Mouse (Mus musculus) heart, adult 8-10 months (tissue): Measurements from ENCODE around the gene Slc7a9. TPM values are rescaled to one million over a fixed set of nuclear protein-coding genes. Genes with fewer than 3 reads are reported as not detected.

Source experiments
- DNase-seq: peaks from one replicate; pipeline ENCODE4 v3.0.0; 2022; ENCODE audit warnings: low spot score
- total RNA-seq, 4 experiments: library from RNA; stranded (reverse); gene quantifications; 2 replicates each; pipeline ENCODE4 v1.2.4; 2022

The Slc7a9 gene
- total RNA-seq: not detected

DNA sequence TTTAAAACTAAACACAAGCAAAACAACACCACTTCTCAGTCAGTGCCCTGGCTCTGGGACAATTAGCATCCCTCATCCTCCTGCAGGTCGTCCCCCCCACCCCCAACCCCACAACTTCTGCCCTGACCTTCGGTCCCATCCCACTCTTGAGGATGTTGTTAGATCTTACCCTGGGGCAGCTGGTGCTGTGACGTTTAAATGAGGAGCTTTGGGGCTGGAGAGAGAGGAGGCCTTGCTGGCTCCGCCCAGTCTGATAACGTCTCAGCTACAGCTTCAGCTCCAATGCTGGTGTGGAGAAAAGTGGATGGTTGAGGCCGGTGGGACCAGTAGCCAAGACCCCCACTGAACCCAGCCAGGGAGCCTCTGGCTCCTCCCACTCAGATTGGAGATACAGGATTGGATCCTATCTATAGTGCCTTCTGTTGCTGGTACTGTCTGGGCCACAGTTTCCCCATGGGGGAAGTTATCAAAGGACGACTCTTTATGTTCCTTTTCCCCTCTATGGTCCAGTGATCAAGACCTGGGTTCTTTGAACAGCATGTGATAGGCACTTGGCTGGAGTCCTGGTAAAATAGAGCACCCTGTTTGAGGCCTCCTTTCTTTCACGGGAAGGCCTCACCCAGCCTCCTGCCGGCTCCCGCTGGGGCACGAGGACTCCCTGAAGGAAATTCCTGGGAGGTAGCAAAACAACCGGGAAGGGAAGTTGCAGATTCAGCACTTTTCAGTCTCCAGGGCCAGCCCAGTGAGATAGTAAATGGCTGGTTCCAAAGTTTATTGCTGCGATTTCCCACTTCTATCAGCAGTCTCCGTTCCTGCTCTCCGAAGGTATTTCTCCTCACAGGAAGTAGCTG is at the start of gene Slc7a9:
Gene Slc7a9 (plus strand): TSS at position 801 of the 851 bp plus-strand sequence.
- DNase-seq: no peak

DNA sequence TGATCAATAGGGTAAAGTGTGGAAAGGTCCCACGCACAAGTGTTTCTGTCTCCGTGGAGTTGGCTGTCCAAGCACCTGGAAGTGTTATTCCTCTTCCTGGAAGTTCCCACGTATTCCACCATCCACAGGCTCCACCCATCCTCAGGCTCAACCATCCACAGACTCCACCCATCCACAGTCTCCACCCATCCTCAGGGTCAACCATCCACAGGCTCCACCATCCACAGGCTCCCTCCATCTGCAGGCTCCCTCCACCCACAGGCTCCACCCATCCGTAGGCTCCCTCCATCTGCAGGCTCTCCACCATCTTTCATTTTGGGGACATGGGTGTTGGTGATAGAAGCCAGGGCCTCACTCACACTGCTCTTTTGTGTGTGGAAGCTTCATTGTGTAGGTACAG is 47.4 kb upstream of the Slc7a9 start:
- DNase-seq: no peak

DNA sequence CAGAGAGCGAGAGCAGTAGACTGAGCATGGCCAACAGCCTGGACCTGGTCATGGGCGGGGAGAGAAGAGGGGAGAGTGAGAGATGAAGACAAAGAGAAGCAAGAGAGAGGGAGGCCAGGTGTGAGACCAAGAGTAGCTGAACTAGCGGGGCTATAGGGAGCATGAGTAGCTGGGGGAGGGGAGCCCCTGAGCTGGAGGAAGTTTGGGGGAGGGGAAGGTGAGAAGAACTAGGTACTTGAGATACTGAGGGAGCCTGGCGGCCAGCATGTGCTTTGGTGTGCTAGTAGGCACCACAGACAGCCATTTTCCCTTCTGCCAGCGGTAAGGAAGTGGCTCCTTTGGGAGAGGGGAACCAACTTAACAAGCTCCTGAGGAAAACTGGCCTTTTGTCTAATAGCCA is 33.4 kb upstream of the Slc7a9 start:
- no peak for DNase-seq

DNA sequence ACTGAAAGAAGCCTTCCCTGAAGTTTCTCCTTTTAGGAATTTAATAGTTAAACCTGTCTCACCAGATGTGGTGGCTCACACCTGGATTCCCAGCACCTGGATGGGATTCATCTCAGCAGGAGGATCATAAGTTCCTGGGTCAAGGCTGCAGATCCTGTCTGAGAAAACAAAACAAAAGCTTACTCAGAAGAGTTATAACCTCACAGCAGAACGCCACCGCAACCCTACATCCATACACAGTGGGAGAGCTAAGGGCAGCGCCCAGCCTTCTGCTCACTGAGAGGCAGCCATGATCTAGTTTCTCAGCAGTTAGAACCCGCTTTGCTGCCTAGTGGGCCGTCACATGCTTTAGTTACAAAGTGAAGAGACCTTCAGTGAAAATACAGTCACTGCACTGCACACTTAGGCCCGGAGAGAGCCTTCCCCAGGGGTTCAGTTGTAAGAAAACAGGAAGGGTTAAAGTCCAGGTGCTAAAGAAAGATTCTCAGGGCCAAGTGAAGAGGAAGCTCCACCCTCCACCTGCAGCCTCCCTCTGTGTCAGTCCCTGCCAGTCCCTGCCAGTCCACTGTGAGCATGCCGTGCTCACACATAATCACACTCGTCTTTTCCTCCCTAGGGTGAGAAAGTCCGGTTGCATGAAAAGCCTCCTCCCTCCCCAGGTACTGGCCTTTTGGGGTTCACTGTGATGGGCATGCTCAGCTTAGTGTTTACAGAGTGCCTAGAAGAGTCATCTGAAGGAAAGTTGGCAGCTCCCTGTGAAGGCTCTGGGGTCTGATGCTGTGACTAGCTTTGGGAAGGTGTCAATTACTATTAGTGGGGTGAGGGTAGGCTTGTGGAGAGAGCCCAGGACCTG is 32.6 kb upstream of the Slc7a9 start:
- no peak for DNase-seq

DNA sequence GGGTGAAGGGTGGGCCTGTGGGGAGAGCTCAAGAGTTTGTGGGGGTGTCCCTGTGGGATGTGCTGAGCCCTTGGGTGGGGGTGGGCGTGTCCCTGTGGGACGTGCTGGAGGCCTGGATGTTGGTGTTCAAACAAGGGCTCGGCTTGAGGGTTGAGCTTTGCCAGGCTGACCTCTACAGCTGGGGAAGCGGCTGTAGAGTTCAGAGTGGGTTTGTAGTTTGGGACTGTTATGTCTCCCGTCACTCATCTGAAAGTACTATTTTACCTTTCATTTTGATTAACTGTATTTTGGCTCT is 32.0 kb upstream of the Slc7a9 start:
- no peak for DNase-seq

DNA sequence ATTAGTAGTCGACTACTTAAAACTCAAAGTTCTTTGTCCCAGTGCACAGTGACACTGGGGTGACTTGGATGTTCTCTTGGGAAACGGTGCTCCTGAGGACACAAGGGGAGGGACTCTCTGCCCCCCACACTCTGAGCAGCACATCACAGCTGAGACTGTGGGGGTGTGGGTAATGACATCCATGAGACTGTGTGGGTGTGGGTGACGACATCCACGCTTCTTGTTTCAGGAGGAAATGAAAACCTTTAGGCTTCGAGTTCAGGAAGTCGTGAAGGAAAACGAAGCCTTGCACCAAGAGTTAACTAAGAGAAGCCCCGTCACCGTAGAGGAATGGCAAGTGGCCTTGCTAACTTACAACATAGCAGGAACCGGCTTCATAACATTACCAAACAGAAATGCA is 25.5 kb upstream of the Slc7a9 start:
- DNase-seq: no peak

DNA sequence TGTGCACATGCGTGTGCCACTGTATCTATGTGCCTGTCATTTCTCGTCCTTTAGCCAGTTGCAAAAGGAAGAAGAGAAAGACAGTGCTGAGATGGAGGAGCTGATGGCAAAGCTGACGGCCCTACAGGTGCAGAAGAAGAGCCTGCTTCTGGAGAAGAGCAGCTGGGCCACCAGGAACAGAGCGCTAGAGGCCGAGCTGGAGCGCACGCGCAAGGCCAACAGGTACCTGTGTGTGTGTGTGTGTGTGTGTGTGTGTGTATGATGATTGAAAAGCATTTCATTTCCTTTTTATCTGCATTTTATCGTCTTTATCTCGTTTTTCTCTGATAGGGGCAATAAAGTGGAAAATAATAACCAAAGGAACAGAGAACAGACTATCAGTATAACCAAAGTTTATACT is 20.4 kb upstream of the Slc7a9 start:
- DNase-seq: no peak

DNA sequence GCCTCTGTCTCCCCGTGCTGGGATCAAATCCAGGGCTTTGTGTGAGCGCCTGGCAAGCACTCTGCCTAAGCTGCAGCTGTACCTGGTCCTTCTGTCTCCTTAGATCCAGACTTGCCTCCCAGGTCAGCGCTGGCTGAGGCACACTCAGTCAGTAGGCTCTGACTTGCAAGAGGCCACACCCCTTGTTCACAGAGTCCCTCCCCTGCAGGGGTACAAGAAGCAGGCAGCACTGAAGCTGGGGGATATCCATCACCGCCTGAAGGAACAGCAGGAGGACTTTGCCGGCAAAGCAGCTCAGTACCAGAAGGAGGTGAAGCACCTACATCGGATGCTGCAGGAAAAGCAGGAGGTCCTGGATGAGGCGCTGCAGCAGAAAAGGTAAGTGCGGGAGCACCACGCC is 13.3 kb upstream of the Slc7a9 start:
- DNase-seq: no peak

DNA sequence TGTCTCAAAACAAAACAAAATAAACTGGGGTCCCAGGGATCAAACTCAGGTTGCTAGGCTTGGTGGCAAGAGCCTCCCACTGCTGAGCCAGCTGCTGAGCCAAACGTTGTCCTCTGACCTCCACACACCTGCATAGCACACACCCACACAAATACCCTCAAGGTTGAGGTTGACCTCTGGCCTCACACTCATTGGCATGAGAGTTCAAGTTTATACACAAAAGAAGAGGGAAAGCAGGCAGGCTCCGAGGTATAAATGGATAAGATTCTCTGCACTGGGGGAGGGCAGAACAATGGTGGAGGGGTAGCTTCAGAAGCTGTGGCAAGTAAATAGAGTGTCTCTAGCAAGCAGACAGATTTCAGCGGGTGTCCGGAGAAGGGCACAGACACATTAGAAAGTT is 1.1 kb upstream of the Slc7a9 start:
- no peak for DNase-seq

DNA sequence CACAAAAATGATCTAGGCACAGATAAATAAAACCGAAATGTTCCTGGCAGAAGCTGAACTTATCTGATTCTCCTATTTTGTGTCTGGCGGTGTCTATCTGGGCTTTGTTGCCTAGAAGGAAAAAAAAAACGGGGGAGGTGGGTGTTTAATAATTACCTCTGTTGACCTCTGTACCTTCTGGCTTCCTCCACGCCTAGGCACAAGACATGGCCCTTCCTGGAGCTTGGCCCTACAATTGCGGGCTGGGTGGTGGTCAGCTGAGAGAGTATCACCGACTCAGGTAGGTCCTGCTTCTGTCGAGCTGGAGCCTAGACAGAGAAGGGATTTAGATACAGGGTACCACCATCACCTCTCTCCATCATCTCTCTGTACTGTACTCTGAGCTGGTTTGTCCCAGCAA is 271 bp downstream of the Slc7a9 start:
- no peak for DNase-seq

DNA sequence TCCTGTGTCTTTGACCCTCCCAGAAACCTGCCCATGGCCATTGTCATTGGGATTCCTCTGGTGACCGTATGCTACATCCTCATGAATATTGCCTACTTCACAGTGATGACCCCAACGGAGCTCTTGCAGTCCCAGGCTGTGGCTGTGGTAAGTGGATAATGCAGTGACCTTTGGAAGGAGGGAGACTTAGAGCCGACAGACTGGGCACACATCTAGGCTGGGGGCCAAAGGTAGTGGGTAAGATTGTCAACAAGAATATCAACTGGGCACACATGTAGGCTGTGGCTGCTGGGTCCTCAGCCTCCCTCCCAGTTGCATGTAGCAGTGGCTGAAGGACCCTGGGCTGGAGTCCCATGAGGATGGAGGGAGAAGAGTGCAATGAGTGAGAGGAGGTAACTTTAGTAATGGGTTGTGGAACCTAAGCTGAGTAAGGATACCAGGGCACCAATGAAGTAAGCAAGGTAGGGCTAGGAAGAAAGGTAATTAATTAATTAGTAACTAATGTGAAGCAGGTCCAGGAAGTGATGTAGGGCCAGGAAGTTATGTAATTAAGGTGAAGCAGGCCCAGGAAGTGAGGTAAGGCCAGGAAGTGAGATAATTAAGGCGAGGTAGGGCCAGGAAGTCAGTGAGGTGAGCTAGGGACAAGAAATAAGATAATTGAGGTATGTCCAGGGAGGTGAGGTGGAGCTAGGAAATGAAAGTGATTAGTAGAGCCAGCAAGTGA is 7.7 kb downstream of the Slc7a9 start:
- no peak for DNase-seq

DNA sequence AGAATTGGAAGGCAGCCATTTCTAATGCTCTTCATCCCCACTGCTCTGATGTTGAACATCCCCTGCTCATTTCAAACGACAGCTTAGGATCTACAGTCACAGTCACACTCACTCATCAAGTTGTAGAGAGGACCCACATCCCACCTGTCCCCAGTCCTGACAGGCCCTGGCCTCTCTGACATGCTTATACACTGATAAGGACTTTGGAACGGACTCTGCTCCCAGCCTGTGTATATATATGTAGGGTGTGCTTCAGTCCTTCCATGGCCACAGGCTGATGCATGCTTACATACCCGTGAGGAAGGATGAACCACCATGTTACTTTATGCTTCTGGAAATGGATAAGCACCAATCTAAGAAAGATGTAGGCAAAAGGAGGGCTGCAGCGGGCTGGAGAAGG is 12.4 kb downstream of the Slc7a9 start:
- no peak for DNase-seq

DNA sequence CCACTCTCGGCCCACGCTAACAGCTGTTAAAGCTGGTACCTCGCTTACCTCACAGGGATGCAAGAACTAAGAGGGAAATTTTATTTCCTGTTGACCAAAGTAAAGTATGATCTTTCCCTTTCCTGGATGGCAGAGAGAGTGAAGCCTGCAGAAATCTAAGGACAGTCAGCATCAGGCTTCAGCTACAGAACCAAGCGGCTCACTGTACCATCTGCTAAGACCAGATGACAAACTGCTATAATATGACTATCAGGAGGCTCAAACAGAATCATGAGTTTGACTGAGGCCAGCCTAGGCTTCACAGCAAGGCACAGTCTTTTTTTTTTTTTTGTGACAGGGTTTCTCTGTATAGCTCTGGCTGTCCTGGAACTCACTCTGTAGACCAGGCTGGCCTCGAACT is 16.4 kb downstream of the Slc7a9 start:
- DNase-seq: no peak

DNA sequence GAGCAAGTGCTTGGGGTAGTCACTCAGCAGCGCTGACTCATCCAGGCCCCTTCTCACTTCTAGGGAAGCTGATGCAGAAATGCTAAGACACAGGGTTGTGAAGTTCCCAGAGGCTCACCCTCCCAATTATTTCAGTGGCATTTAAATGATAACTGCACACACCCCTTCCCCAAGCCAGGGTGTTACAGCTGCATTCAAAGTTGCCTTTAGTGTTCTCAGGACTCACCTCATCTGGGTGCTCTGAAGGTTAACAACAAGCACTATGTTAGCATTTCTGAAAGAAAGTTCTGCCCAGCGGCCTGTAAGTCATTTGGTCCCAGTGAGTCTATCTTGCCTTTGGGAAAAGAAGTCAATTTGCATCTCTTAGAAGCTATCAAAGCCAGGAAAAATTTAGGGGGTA is 19.3 kb downstream of the Slc7a9 start:
- no peak for DNase-seq

DNA sequence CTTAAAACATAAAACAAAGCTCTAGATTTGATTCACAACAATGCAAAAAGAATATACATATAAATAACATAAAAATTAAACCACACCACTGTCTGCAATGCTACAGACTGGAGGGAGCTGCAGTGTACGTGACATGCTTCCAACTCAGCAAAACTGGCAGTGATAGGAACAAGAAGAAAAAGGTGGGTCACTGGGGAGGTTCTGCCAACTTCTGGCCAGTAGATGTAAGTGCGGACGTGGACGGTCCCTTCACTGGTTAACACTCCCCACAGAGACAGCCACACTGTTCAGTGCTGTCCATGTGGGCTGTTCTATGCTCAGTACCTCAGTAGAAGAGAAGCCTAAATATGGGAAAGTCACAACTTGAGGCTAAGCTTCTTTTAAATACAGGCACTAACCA is 22.2 kb downstream of the Slc7a9 start:
- no peak for DNase-seq

DNA sequence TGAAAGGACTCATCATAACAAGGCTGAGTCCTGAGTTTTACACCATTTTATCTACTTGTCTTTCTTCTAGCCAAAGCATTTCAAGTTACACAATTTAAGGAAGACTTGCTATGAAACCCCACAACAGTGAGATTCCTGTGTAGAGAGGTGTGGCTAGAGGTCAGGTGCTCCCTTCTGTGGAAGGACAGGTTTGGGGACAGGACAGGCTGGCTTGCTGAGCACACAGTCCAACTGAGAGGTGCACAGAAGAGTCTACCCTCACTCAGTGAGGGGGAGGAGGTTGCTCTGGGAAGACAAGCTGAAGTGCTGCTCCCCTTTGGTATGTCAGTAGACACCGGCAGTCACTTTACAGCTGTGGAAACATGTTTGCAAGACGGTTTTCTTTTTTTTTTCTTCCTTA is 27.9 kb downstream of the Slc7a9 start:
- no peak for DNase-seq

DNA sequence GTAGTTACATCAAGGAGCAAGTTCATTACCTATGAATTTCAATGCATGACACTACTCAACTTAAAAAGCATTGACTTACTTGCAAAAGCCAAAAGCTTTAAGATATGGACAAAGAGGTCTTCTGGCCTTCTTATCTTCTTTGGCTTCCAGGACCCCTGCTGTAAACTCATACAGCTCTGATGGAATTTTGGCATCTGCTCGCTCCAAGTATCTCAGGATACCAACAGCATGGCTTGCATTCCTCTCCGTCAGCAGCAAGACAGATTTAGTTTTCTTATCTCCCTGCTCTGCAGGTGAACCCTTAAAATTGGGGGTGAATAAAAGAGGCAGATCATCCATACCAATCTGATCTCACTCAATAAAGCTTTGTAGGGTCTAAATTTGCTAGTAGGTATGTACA is 36.5 kb downstream of the Slc7a9 start:
- DNase-seq: no peak

DNA sequence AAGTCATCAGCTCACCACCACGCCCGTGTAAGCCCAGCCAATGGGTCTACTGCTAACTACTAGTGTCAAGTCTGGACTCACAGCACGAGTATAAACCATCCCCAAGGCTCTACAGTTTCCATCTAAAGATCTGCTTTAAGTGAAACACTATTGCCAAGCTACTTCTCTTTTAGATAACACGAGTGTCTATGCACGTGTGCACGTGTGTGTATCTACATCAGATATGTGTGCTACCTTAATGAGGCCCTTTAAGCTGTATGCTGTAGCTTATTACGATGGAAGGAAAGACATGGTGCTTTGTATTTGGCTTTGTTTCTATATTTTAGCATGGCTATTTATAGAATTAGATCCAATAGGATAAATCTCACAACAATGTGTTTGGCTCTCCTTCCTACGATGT is 38.0 kb downstream of the Slc7a9 start:
- DNase-seq: no peak

DNA sequence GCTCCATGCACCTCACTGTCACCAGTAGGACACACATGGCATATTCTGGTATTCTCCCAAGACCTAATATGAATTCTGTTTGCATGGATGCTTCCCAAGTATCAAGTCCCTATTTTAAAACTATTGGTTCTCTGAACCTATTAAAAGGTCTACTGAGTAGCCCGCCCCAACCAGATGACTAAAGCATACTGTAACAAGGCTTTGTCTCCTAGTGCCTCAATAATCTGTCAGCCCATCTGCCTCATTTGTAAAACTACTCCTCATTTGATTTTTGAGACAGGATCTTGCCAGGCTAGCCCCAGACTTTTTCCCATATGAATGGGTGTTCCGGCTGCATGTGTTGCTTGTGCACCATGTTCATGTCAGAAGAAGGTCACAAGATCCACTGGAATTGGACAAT is 41.6 kb downstream of the Slc7a9 start:
- DNase-seq: no peak

DNA sequence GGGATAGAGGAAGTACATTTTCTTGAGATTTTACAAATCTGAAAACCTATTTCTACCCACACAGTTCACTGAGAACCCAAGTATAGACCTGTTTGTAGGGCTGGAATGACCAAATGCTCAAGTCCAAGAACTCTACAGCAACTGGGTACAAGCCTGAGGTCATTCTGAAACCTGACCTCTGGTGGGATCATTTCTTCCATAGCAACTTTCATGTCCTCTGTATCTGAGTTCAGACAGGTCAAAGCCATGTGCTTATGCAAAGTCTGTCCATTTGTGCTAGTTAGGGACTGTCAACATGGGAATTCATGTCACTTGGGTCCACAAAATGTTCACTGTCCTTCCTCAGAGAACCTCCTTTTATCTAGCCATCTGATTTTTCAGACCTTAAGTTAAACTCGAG is 42.4 kb downstream of the Slc7a9 start:
- no peak for DNase-seq

DNA sequence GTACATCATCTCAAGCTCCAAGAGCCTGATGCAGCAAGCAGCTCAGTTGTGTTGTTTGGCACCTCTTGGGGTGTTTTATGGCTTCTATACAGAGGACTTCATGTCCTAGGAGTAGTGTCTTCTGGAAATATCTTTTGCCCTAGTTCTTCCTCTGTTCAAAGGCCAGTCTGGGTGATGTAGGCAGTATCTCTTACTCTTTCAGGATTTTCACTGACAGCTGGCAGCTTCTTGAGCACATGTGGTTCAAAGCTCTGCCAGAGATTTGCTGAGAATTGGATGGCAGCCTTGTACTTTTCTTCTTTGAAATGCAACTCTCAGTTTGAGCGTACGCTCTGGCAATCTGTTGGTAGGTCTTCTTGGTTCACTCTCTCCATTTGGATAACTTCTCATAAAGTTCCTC is 48.9 kb downstream of the Slc7a9 start:
- no peak for DNase-seq

DNA sequence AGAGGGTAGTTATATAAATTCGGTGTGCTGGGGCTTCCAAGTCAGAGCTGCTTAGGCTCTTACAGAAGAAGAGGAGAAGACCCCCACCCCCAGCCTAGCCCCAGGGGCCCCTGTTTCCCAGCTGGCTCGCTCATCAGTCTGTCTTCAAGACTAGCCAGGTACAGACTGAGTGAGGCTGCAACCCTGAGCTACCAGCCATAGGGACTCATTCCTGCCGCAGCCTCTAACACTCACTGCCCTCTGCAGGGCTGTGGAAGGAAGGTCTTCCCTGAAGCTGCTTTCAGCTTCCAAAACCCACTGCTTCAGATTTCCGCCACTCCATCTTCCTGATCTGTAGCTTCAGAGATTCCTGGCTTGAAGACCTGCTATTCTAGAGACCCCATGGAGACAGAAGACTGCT is 53.4 kb downstream of the Slc7a9 start:
- no peak for DNase-seq
